Mouse (Mus musculus): ENCODE data around the gene Git1.

DNA sequence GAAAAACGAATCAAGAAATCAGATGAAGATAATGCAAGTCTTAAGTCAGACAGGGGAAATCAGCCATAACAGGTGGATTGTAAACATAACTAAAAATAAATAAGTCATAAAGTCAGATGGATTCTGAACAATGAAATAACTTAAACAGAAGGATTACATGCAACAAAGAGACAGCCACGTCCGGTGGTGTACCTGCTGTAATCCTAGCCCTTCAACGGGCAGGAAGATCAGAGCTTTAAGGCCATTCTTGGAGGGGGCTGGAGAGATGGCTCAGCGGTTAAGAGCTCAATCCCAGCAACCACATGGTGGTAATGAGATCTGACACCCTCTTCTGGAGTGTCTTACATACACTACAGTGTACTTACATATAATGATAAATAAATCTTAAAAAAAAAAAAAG, 18.0 kb downstream of the Git1 start:
- no peak for TF ChIP-seq POLR2AphosphoS5 (IDR thresholded peaks at IDR 0.05; ENCODE audit: insufficient replicate concordance, low read depth, low read length)
- TF ChIP-seq CTCF (IDR thresholded peaks at IDR 0.05; ENCODE audit: low read depth, low read length) = no peak
